8 mouse cellular contexts compared by ENCODE assay signal in genomic region chr12:52503456-52504320, GRCm38 (mm10). TPM values are rescaled to one million over a fixed set of nuclear protein-coding genes. Genes with fewer than 3 reads are reported as not detected.
A peak's percentile ranks its signal among the peaks of the same experiment; 100 is the strongest.
DNase-seq lines count a peak whose midpoint lies in the region; ATAC-seq and TF ChIP-seq lines count a peak whose summit lies in the region.

Gene Arhgap5, plus strand, starts transcription at chr12:52503972.

- under 1% methylated on average over 114 of the region's 119 CpGs for WGBS in forebrain, embryonic 15.5 days
- under 1% methylated on average over 87 of the region's 119 CpGs for WGBS in lung, adult 2 months

- H3K4me2 ChIP-seq in forebrain, embryonic 15.5 days (replicated peaks): peak within 1 kb of the TSS; percentile 70

- H3K9me3 ChIP-seq in ES-E14 (ENCODE audit: control insufficient read depth, insufficient read depth, low read depth, low read length): no peaks in the 10 kb centered on the region
- H3K9me3 ChIP-seq in forebrain, embryonic 15.5 days: no peaks in the 10 kb centered on the region

- H3K27ac ChIP-seq in ES-E14 (ENCODE audit: insufficient read depth, low read depth, low read length, poor library complexity, severe bottlenecking): peak within 1 kb of the TSS; percentile 99
- peak within 1 kb of the TSS; percentile 99 for H3K27ac ChIP-seq in forebrain, embryonic 15.5 days (replicated peaks)

- peak within 1 kb of the TSS; percentile 96 for H3K9ac ChIP-seq in ES-E14 (ENCODE audit: insufficient read depth, low read depth, low read length, poor library complexity, severe bottlenecking)
- peak within 1 kb of the TSS; percentile 80 for H3K9ac ChIP-seq in forebrain, embryonic 15.5 days (replicated peaks)

- in situ Hi-C loops in ES-E14 (cut with MboI; ENCODE audit: low sequenced_read_pairs in 2 of 2, unreplicated experiment in 2 of 2): no loop called here

- no peaks in the 10 kb centered on the region for H3K36me3 ChIP-seq in ES-E14 (ENCODE audit: control insufficient read depth, insufficient read depth, low read length, poor library complexity, severe bottlenecking)
- no peaks in the 10 kb centered on the region for H3K36me3 ChIP-seq in forebrain, embryonic 15.5 days

- no peaks in the 10 kb centered on the region for H3K27me3 ChIP-seq in forebrain, embryonic 15.5 days

- TF ChIP-seq CTCF in lung, adult 2 months (IDR thresholded peaks at IDR 0.05; ENCODE audit: insufficient read depth, low read length): no peak

- peak within 1 kb of the TSS; percentile 90 to 97 for H3K4me3 ChIP-seq in ES-E14 (ENCODE audit: insufficient read depth in 1 of 2, low read depth in 1 of 2, low read length in 2 of 2, poor library complexity in 1 of 2, severe bottlenecking in 1 of 2)
- peak within 1 kb of the TSS; percentile 63 for H3K4me3 ChIP-seq in forebrain, embryonic 15.5 days
- H3K4me3 ChIP-seq in lung, adult 2 months (replicated peaks; ENCODE audit: extremely low read depth, low read depth, low read length): peak within 1 kb of the TSS; percentile 96

- peak; percentile 96 for ATAC-seq in forebrain, embryonic 15.5 days (replicated peaks)
- ATAC-seq in neutrophil, adult 5-6 weeks (ENCODE audit: extremely low read depth, insufficient number of reproducible peaks, low FRiP score, poor library complexity, severe bottlenecking): peak; percentile 54; the same call in 1 of the 2 replicates

- intact Hi-C loops in heart, postnatal 25 days (cut with DNase I): loop anchor here (1.0 to 5.0 kb wide), 5 partner anchors 101 to 391 kb away; no protein-coding TSS in a partner anchor

- peak; percentile 92 for DNase-seq in ES-E14 (ENCODE audit: low read depth, low spot score)
- DNase-seq in cerebellum, adult 11-12 months: peak; percentile 96
- peak; percentile 89 for DNase-seq in heart, postnatal 25 days (ENCODE audit: low spot score)
- peak; percentile 91 to 97 for DNase-seq in layer of hippocampus, adult 18-20 months (ENCODE audit: low spot score in 2 of 2)
- peak; percentile 88 for DNase-seq in lung, adult 2 months
- peak; percentile 65 to 70 for DNase-seq in thymus, adult 18-20 months

- TF ChIP-seq POLR2A in lung, adult 2 months (IDR thresholded peaks at IDR 0.05; ENCODE audit: borderline replicate concordance, extremely low read depth, low read depth, low read length): peak; percentile 90

- H3K4me1 ChIP-seq in ES-E14 (ENCODE audit: control insufficient read depth in 2 of 2, insufficient read depth in 2 of 2, low read length in 2 of 2, poor library complexity in 1 of 2): peaks cover 0 to 3% of the 10 kb centered on the region in 2 experiments; a peak in 1 of 4 replicates
- H3K4me1 ChIP-seq in forebrain, embryonic 15.5 days: peaks cover 20% of the 10 kb centered on the region
- no peaks in the 10 kb centered on the region; the same call in 1 of the 2 replicates for H3K4me1 ChIP-seq in lung, adult 2 months (ENCODE audit: control insufficient read depth, insufficient read depth, low read length)

TF ChIP-seq in ES-E14, 5 proteins besides CTCF, POLR2A, EP300 and RAD21:
- peak; percentile 44; the same call in 1 of the 2 replicates for TF ChIP-seq HCFC1 (IDR thresholded peaks at IDR 0.05; ENCODE audit: borderline replicate concordance, insufficient read depth, low read length)
- TF ChIP-seq ZC3H11A (IDR thresholded peaks at IDR 0.05; ENCODE audit: borderline replicate concordance, low read depth, low read length): no peak
- peak; percentile 72 for TF ChIP-seq CHD2 (IDR thresholded peaks at IDR 0.05; ENCODE audit: low read depth, low read length)

RNA-seq across cellular contexts. Expression of gene Arhgap5, which starts in this region (rescaled TPM):
- total RNA-seq in ES-E14 (2012; rRNA removed): 51.6 and 65.5 TPM in 2 replicates
- 37.1 and 37.2 TPM in 2 replicates for polyA plus RNA-seq in forebrain, embryonic 15.5 days (2015; fragmentation: Nextera tagmentation; extraction: Ambion mirVana)
- 10 to 100 TPM; 77.9 to 83.9 TPM for total RNA-seq in heart, postnatal 25 days (2021)
- 100 to 1,000 TPM; 140 to 143 TPM for total RNA-seq in layer of hippocampus, adult 18-20 months (2021)
- 3.6 and 5.6 TPM in 2 replicates for polyA plus RNA-seq in lung, adult 2 months (2012; rRNA removed)
- 34.3 and 38.7 TPM in 2 replicates for total RNA-seq in neutrophil, adult 5-6 weeks (2017)

Comparison
In these comparisons a context has a peak if more than half of its experiments do, and no peak if none do; other contexts are left out.
1. Peak in every context shown above with its lines: DNase-seq, ATAC-seq, H3K4me3 ChIP-seq and H3K27ac ChIP-seq.